Mouse (Mus musculus): ENCODE results near the gene Prss38. TPM values are rescaled to one million over a fixed set of nuclear protein-coding genes. Genes with fewer than 3 reads are reported as not detected.

Prss38 gene
- total RNA-seq, 1 experiment, result 1.5 TPM

DNA sequence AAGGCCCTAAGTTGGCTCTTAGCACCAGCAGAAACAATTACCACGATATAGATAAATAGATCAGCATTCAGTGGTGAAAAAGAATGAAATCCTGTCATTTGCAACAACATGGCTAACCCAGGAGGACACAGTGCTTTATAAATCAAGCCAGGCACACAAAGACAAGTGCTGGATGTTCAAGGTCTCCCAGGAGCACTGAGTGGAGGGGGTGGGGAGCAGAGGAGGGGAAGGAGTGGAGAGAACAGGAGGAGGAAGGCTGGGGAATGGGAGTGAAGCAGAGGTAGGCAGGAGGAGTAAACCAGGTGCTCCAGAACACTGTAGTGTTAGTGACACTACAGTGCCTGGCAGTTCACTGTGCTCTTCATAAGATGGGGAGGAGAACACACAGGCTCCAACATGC, 30.3 kb upstream of the Prss38 start:
- H3K36me3 ChIP-seq (ENCODE audit: control insufficient read depth, insufficient read depth, low read length, poor library complexity, severe bottlenecking), result peaks cover 19% of the 10 kb centered on the region; the same call in 1 of the 2 replicates
- no peak overlapping the region for H3K27ac ChIP-seq (ENCODE audit: insufficient read depth, low read depth, low read length, poor library complexity, severe bottlenecking)
- TF ChIP-seq MAFK (IDR thresholded peaks at IDR 0.05; ENCODE audit: insufficient read depth, low read depth, low read length), result no peak
- TF ChIP-seq ZNF384 (IDR thresholded peaks at IDR 0.05; ENCODE audit: low read depth, low read length), result no peak
- no peak for TF ChIP-seq HCFC1 (IDR thresholded peaks at IDR 0.05; ENCODE audit: borderline replicate concordance, insufficient read depth, low read length)
- no peak for TF ChIP-seq ZC3H11A (IDR thresholded peaks at IDR 0.05; ENCODE audit: borderline replicate concordance, low read depth, low read length)
- no peak for TF ChIP-seq CHD2 (IDR thresholded peaks at IDR 0.05; ENCODE audit: low read depth, low read length)
- H3K4me1 ChIP-seq (ENCODE audit: control insufficient read depth in 2 of 2, insufficient read depth in 2 of 2, low read length in 2 of 2, poor library complexity in 1 of 2), result no peaks in the 10 kb centered on the region
- DNase-seq (ENCODE audit: low read depth, low spot score), result no peak
- no peaks in the 10 kb centered on the region for H3K9me3 ChIP-seq (ENCODE audit: control insufficient read depth, insufficient read depth, low read depth, low read length)
- in situ Hi-C loops (cut with MboI; ENCODE audit: low sequenced_read_pairs in 2 of 2, unreplicated experiment in 2 of 2), result no loop called here
- H3K9ac ChIP-seq (ENCODE audit: insufficient read depth, low read depth, low read length, poor library complexity, severe bottlenecking), result no peak overlapping the region
- H3K4me3 ChIP-seq (ENCODE audit: insufficient read depth in 1 of 2, low read depth in 1 of 2, low read length in 2 of 2, poor library complexity in 1 of 2, severe bottlenecking in 1 of 2), result no peak overlapping the region

DNA sequence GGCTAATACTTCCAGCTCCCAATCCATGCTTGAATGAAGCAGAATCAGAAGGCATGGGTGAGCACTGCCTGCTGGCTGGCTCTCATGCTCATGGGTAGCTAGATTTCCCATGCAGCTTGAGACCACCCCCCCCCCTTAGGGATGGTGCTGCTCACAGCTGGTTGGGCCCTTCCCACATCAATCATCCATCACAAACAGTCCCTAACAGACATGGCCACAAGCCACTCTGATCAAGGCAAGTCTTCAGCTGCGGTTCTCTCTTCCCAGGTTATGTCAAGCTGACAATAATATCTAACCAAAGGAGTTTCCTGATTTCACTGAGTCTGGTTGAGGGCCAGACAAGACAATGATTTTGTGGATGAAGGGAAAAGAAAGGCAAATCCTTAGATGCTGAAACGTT, 25.4 kb upstream of the Prss38 start:
- TF ChIP-seq MAFK (IDR thresholded peaks at IDR 0.05; ENCODE audit: insufficient read depth, low read depth, low read length) (no peak), CHD2 (IDR thresholded peaks at IDR 0.05; ENCODE audit: low read depth, low read length) (no peak), HCFC1 (IDR thresholded peaks at IDR 0.05; ENCODE audit: borderline replicate concordance, insufficient read depth, low read length) (no peak), ZC3H11A (IDR thresholded peaks at IDR 0.05; ENCODE audit: borderline replicate concordance, low read depth, low read length) (no peak), ZNF384 (IDR thresholded peaks at IDR 0.05; ENCODE audit: low read depth, low read length) (no peak)
- no peak overlapping the region for H3K4me3 ChIP-seq (ENCODE audit: insufficient read depth in 1 of 2, low read depth in 1 of 2, low read length in 2 of 2, poor library complexity in 1 of 2, severe bottlenecking in 1 of 2)
- DNase-seq (ENCODE audit: low read depth, low spot score), result no peak
- H3K9me3 ChIP-seq (ENCODE audit: control insufficient read depth, insufficient read depth, low read depth, low read length), result no peaks in the 10 kb centered on the region
- no peak overlapping the region for H3K27ac ChIP-seq (ENCODE audit: insufficient read depth, low read depth, low read length, poor library complexity, severe bottlenecking)
- no peaks in the 10 kb centered on the region; the same call in 1 of the 2 replicates for H3K36me3 ChIP-seq (ENCODE audit: control insufficient read depth, insufficient read depth, low read length, poor library complexity, severe bottlenecking)
- in situ Hi-C loops (cut with MboI; ENCODE audit: low sequenced_read_pairs in 2 of 2, unreplicated experiment in 2 of 2), result no loop called here
- H3K4me1 ChIP-seq (ENCODE audit: control insufficient read depth in 2 of 2, insufficient read depth in 2 of 2, low read length in 2 of 2, poor library complexity in 1 of 2), result peaks cover 0 to 8% of the 10 kb centered on the region in 2 experiments; a peak in 2 of 4 replicates
- no peak overlapping the region for H3K9ac ChIP-seq (ENCODE audit: insufficient read depth, low read depth, low read length, poor library complexity, severe bottlenecking)

DNA sequence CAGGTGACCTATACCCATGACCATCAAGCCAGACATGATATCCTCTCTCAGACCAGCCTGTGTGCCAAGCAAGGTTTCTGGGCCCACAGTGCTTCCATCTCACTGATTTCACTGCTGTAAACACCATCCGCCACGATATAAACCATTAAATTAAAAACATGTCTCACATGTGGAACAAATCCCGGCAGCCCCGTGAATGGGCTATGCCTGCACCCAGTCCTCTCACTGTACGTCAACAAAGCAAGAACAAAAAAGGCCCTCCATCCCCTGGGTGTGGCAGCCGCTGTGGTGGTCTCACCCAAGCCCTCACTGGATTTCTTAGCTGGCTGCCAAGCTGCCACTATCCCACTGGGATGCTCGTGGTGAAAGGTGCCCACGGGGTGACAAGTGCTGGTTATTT, 24.4 kb upstream of the Prss38 start:
- no peak for DNase-seq (ENCODE audit: low read depth, low spot score)
- no peak overlapping the region for H3K4me3 ChIP-seq (ENCODE audit: insufficient read depth in 1 of 2, low read depth in 1 of 2, low read length in 2 of 2, poor library complexity in 1 of 2, severe bottlenecking in 1 of 2)
- no peak for TF ChIP-seq HCFC1 (IDR thresholded peaks at IDR 0.05; ENCODE audit: borderline replicate concordance, insufficient read depth, low read length)
- TF ChIP-seq ZC3H11A (IDR thresholded peaks at IDR 0.05; ENCODE audit: borderline replicate concordance, low read depth, low read length), result no peak
- TF ChIP-seq ZNF384 (IDR thresholded peaks at IDR 0.05; ENCODE audit: low read depth, low read length), result no peak
- TF ChIP-seq MAFK (IDR thresholded peaks at IDR 0.05; ENCODE audit: insufficient read depth, low read depth, low read length), result no peak
- no peak for TF ChIP-seq CHD2 (IDR thresholded peaks at IDR 0.05; ENCODE audit: low read depth, low read length)
- H3K9ac ChIP-seq (ENCODE audit: insufficient read depth, low read depth, low read length, poor library complexity, severe bottlenecking), result no peak overlapping the region
- no peak overlapping the region for H3K27ac ChIP-seq (ENCODE audit: insufficient read depth, low read depth, low read length, poor library complexity, severe bottlenecking)
- in situ Hi-C loops (cut with MboI; ENCODE audit: low sequenced_read_pairs in 2 of 2, unreplicated experiment in 2 of 2), result no loop called here
- peaks cover 0 to 8% of the 10 kb centered on the region in 2 experiments; a peak in 2 of 4 replicates for H3K4me1 ChIP-seq (ENCODE audit: control insufficient read depth in 2 of 2, insufficient read depth in 2 of 2, low read length in 2 of 2, poor library complexity in 1 of 2)
- no peaks in the 10 kb centered on the region; the same call in 1 of the 2 replicates for H3K36me3 ChIP-seq (ENCODE audit: control insufficient read depth, insufficient read depth, low read length, poor library complexity, severe bottlenecking)
- H3K9me3 ChIP-seq (ENCODE audit: control insufficient read depth, insufficient read depth, low read depth, low read length), result no peaks in the 10 kb centered on the region

DNA sequence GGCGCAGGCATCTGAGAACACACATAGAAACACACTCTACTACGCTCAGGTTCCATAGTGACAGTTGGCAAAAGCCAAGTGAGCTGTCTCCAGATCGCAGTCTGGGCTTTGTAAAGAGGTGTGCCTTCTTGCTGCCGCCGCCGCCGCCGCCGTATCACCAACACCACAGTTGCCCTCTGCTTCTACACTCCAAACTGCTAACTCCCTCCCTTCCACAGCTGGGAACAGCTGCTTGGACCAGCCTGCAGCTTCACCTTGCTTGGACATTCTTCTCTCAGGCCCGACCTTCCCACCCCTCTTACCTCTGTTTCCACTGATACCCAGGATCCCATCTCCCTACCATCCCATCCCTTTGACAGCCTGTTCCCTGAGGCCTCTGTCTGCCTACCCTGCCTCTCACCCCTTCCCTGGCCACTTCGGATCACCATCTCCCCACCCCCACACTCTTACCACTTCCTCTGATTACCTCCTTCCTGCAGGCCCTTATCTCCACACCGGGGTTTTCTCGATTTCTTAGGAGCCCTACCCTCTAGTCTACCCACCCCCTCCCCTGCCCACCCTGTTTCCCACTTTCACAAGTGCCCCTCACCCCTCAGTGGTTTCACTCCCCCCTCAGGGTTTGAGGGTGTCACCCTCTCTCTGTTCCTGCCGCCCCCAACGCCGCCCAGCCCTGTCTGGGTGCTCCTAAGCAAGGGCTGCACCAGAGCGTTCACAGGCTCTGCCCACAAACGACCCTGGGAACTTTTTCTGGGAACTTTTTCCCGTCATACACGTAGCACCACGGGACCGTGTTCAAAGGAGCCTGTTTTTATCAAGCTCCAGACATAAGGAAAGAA, 22.3 kb upstream of the Prss38 start:
- no peak overlapping the region for H3K27ac ChIP-seq (ENCODE audit: insufficient read depth, low read depth, low read length, poor library complexity, severe bottlenecking)
- H3K9ac ChIP-seq (ENCODE audit: insufficient read depth, low read depth, low read length, poor library complexity, severe bottlenecking), result no peak overlapping the region
- H3K36me3 ChIP-seq (ENCODE audit: control insufficient read depth, insufficient read depth, low read length, poor library complexity, severe bottlenecking), result no peaks in the 10 kb centered on the region; the same call in 1 of the 2 replicates
- in situ Hi-C loops (cut with MboI; ENCODE audit: low sequenced_read_pairs in 2 of 2, unreplicated experiment in 2 of 2), result no loop called here
- TF ChIP-seq HCFC1 (IDR thresholded peaks at IDR 0.05; ENCODE audit: borderline replicate concordance, insufficient read depth, low read length), result no peak
- no peaks in the 10 kb centered on the region for H3K9me3 ChIP-seq (ENCODE audit: control insufficient read depth, insufficient read depth, low read depth, low read length)
- DNase-seq (ENCODE audit: low read depth, low spot score), result no peak
- peaks cover 0 to 8% of the 10 kb centered on the region in 2 experiments; a peak in 2 of 4 replicates for H3K4me1 ChIP-seq (ENCODE audit: control insufficient read depth in 2 of 2, insufficient read depth in 2 of 2, low read length in 2 of 2, poor library complexity in 1 of 2)
- no peak overlapping the region for H3K4me3 ChIP-seq (ENCODE audit: insufficient read depth in 1 of 2, low read depth in 1 of 2, low read length in 2 of 2, poor library complexity in 1 of 2, severe bottlenecking in 1 of 2)
